Mouse (Mus musculus): ENCODE results near the gene Nck1. TPM values are rescaled to one million over a fixed set of nuclear protein-coding genes. Genes with fewer than 3 reads are reported as not detected.

Gene Nck1
- total RNA-seq, 2 experiments from 2014 or later = 29.3 to 33.0 TPM

DNA sequence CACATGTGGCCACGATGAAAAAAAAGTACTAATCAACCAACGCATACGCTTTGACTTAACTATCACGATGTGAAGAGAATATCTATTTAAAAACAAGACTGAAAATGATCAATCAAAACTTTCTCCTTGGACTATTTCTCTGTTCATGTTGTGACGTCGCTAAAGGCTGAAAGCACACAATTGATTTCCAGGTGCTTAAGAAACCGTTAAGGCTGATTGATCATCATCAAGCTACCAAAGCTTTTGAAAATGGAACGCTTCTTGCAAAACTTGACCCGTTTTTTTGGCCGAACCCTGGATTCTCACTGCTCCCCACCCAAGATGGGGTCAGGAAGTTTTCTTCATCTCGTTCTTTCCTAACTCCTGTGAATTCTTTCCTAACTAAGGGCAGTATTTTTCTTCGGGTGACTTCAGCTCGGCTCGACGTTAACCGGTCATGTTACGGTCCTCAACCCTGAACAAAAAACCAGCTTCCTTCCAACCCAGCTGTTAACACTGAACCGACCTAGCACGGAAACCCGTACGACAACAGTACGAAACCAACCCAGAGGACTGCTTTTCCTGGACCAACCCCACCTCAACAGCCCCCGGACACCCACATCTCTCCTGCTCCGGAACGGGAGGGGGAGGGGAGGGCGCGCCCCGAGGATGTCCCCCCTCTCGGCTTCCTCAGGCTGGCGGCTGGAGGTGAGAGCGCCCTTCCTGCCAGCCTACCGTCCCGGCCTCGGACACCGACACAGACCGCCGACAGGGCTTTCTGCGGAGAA lies 803 bp downstream of the Nck1 start:
- no peak for DNase-seq
- intact Hi-C loops (cut with DNase I; ENCODE audit: low total_unique reads) = loop anchor here (5.0 to 10.0 kb wide), 2 partner anchors 90 to 97 kb away; no protein-coding TSS in a partner anchor

DNA sequence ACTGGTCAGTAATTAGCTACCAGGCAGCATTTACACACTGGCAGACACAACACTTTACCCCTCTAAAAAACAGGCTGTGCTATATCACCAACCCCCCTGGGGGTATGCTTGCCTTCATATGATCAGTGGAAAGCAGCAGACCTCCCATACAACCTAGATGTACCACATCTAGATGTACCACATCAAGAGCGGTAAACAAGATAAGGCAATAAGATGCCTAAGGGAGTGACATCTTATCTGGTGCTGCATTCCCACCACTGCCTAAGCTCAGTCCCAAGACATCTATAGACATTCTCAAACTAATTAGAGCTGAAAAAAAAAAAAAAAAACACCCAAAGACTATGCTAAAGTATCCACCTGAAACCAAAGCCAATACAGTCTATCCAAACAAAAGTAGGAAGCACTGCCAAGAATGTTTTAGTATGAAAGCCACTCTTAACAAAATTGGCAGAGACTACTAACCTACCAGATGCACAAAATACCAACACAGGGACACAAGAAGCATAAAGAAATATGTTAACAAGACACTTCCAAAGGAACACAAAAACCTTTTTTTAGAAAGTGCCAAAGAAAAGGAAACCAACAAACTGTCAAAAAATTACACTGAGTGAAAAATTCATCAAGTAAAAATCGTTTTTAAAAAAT lies 10.2 kb downstream of the Nck1 start:
- intact Hi-C loops (cut with DNase I; ENCODE audit: low total_unique reads) = no loop called here
- DNase-seq = no peak

DNA sequence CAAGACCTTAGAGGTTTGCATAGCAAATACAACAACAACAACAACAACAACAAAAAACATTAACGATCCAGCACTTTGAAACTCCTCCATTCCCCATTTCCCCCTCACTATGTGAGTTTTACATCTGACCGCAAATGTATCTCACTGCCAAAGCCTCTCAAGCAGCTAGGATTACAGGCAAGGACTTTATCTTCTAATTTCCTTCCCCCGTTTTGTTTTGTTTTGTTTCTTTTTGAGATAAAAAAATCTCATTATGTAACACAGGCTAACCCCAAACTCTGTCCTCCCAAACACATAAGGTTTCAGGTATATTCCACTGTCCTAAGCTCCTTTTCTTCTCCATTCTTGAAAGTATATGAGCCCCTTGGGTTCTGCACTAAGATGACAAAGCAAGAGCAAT lies 11.2 kb downstream of the Nck1 start:
- DNase-seq = no peak
- intact Hi-C loops (cut with DNase I; ENCODE audit: low total_unique reads) = no loop called here

DNA sequence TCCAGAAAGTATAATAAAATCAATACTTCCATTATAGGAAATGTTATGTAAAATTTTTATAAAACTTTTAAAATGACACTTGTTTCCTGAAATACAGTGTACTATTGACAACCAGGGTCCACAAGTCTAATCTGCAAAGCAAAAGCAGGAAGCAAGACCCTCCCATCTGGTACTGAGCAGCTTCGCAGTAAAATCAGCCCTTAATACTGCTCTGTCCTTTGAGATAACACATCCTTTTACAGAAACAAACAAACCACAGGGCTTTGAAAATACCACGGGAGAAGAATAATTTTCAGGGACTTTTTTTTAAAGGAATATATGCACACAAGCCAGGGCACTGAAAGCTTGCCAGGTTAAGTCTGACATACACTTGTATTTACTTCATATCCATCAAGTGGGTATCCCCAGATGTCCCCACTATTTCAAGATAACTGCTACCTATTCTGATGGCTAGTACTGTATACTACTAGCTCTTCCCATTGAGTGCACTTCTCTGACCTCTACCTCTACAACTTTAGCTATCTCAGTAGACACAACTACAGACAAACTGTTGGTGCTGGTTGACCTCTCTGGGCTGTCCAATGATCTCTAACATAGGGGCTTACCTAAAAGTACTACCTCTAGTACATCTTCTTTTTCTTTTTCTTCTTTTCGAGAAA lies 13.0 kb downstream of the Nck1 start:
- intact Hi-C loops (cut with DNase I; ENCODE audit: low total_unique reads) = no loop called here
- DNase-seq = no peak

DNA sequence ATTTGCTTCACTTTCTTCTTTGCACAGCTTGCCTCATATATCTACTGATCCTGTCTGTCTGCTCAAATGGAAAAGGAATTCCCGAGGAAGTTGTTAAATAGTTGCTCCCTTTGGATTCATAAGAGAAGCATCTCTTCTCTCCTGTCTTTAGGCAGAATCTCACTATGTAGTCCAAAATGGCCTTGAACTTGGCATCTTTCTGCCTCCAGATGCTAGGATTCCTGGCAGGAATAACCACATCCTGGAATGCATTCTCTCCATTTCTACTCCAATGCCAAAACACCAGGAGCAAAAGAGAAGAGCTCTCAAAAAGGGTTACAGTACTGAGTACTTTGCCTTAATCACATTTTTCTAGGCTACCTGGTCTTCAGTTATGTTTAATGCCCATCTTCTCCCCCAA lies 14.6 kb downstream of the Nck1 start:
- intact Hi-C loops (cut with DNase I; ENCODE audit: low total_unique reads) = no loop called here
- DNase-seq = no peak

DNA sequence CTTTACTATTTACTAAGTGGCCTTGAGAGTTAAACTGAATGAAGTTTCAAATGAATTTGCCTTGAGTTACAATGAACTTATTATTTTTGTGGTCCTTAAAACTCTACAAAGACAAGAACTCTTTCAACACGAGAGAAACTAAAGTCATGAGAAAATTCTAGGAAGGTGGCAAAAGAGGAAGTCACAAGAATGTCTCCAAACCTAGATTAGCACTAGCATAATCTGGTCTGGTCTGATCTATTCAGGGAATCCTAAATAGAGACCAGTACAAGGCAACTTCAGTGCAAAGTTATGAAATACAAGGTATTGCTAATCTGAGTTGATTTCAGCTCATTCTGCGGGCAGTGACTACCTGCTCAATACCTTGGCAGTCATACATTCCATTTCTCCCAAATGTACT lies 20.7 kb downstream of the Nck1 start:
- intact Hi-C loops (cut with DNase I; ENCODE audit: low total_unique reads) = no loop called here
- DNase-seq = no peak

DNA sequence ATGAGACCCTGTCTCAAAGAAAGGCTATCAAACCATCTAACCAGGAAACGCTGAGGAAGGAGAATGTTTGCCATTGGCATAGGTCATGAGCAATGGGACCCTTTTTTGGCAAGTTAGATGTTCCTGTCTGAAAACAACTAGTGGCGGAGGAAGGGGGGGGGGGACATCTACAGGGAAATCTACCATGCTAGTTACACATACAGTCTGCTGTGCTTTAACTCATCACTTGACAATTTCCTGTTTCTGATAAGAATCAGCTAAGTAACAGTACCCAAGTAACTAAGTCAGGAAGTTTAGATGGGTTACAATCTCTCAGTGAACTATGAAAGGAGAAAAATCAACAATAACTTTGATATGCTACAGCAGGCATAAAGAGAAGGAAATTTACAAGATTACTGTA lies 23.9 kb downstream of the Nck1 start:
- intact Hi-C loops (cut with DNase I; ENCODE audit: low total_unique reads) = no loop called here
- DNase-seq = no peak

DNA sequence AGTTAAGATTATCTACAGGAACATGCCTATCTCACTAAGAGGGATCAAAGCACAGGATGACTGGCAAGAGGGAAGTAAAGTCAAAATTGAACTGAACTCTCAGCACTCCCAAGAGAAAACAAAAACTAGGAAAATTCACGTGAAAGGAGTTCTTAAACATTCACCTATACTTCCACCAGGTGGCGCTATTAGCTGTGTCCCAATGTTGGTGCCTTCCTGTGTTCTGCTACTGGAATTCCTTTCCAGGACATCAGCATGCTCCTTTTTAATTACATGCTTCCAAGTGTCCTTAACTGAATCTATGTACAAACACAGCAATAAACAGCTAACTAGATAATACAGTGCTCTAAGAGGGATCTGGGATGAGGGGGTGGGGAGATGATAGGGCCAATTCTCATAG lies 25.3 kb downstream of the Nck1 start:
- intact Hi-C loops (cut with DNase I; ENCODE audit: low total_unique reads) = no loop called here
- peak; percentile 25 for DNase-seq

DNA sequence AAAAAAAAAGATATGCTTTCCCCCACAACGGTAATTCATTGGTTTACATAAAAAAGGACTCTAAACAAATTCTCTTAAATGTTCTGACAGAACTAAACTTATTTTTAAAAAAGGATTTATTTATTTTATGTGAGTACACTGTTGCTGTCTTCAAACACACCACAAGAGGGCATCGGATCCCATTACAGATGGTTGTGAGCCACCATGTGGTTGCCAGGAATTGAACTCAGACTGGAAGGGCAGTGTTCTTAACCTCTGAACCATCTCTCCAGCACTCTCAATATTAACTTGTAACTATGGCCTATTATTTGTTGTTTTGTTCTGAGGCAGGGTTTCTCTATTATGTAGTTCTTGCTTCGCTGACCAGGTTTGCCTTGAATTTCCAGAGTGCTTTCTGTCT lies 25.9 kb downstream of the Nck1 start:
- DNase-seq = no peak
- intact Hi-C loops (cut with DNase I; ENCODE audit: low total_unique reads) = no loop called here

DNA sequence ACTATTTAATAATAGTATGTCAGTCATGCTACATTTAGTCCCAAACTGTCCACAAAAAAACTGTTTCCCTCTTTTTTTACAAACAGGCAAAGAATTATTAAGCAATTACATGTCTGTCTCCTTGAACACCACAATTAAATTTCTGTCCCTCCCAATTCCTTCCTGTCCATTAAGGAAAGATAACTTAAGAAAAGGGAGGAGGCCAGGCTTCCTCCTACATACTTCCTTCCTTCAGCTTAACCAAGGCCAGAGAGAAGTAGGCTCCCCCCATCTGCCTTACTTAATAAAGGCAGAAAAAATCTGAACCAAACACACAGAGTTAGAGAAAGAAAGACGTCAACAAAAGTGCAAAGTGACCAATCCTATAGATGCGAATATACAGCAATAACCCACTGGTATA lies 38.4 kb downstream of the Nck1 start:
- intact Hi-C loops (cut with DNase I; ENCODE audit: low total_unique reads) = no loop called here
- DNase-seq = no peak

DNA sequence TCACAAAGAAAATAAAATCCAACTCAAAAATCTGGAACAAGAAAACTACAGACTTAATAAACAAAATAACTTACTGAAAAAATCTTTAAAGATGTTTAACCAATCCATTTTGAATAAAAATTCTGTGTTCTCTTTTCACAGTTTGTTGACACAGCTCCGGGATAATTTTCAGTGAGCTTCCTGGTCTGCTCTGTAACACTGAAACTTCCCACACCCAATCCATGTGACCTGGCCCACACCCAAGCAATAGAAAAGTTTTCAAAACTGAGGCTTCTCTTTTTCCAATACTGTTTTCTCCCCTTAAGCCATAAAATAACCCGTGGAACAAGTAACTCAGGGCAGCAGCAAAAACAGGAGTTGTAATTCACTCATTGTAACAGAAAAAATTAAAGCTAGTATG lies 39.3 kb downstream of the Nck1 start:
- peak; percentile 64 for DNase-seq
- intact Hi-C loops (cut with DNase I; ENCODE audit: low total_unique reads) = no loop called here

DNA sequence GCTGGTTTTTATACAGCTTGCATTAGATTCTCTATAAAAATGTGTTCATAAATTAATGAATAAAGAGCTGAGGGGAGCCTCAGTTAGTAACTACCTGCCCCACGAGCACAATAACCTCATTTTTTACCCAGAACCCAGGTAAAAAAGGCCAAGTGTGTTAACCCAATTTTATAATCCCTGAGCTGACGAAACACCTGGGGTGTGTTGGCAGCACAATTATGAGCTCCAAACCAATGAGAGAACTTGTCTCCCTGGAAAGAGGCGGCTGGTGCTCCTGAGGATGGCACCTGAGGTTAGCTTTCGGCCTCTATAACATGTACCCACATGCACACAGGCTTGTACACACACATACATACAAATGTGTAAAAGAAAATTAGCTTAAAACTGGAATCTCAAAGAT lies 40.4 kb downstream of the Nck1 start:
- intact Hi-C loops (cut with DNase I; ENCODE audit: low total_unique reads) = no loop called here
- no peak for DNase-seq

DNA sequence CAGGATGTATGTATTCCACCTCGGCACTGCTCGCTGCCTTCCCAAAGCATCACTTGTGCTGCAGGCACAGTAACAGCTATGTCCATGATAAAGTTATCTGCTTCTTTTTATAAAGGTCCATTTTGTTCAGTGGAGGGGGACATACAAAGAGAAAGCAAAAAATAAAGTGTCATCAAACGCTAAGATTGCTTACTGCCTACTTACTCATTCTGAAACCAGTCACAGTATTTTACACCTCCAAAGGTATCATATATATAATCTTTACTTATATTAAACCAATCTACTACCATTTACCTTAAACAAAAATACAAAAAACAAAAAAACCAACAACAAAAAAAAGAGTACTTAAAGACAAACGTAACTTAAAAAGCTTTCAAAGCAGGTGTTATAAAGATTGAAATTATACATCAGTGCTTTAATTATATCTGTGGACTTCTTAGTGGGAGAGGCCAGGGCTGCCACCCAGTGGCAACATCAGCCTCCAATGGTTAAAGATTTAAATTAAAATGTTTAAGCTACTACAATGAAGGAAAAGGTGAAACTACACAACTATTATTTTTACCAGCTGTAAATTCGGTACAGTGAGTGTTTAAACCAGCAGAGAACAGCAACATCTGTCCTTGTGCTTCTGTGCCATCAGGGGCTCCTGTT lies 52.2 kb downstream of the Nck1 start:
- intact Hi-C loops (cut with DNase I; ENCODE audit: low total_unique reads) = no loop called here
- no peak for DNase-seq

DNA sequence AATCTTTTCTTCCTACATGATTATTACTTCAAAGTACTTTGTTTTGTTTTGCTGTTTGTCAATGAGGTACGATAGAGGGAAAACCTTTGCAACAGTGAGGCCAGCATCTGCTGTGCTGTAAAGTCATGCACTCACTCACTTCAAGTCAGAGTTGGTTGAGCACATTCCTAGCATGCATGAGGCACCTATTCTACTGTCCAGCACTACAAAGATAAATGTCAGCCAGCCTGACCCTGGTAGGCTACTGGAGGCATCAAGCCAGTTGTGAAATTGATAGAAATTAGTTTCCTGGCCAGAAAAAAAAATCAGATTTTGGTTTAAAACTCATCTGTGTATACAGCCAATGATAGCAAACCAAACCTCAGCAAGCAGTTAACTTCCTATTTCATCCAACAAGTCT lies 54.5 kb downstream of the Nck1 start:
- intact Hi-C loops (cut with DNase I; ENCODE audit: low total_unique reads) = no loop called here

DNA sequence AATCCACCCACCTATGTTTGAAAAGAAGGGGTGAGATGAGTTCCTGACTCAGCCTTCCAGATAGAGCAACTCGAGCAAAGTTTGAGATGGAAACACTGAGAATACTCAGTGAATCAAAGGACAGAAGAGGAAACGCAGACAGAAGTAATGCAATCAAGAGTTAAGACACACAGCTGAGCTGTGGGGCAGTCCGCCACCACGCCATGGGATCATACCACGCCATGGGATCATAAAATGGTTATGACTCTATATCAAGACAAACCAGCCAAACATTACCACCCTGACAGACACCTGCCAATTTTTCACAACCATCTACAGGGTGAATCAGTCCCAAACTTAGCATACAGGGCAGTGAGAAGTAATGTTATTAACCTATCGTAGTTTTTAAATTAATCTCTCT lies 57.0 kb downstream of the Nck1 start:
- intact Hi-C loops (cut with DNase I; ENCODE audit: low total_unique reads) = no loop called here
- DNase-seq = no peak

More for the DNA sequence above, 54.5 kb downstream of the Nck1 start:
- no peak for DNase-seq

DNA sequence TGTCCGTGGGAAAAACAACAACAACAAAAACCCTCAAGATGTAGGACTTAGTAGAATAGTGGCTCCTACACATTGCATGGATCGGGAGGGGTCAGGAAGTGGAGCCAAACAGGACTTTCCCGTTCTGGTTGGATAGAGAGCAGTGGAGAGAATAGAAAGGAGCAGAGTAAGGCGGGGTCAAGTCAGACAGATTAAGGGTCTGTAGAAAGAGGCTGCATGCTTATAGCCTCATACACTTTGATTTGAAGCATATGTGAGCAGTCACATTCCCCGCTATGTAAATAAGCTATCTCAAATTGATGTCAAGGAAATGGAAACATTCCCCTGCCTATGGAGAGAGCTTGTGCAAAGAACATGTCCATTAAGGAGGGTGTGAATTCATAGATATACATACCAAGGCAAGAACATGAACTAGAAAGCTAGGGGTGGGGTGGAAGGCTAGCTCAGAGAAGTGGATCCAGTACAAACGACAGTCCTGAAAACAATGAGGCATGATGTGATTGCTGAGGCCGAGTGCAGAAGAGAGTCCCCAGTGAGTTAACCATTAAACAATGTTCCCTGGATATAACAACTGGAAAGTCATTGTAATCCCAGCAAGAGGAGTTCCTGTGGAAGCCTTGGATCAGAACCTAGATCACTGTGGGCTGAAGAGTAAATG lies 57.7 kb downstream of the Nck1 start:
- intact Hi-C loops (cut with DNase I; ENCODE audit: low total_unique reads) = no loop called here
- no peak for DNase-seq

DNA sequence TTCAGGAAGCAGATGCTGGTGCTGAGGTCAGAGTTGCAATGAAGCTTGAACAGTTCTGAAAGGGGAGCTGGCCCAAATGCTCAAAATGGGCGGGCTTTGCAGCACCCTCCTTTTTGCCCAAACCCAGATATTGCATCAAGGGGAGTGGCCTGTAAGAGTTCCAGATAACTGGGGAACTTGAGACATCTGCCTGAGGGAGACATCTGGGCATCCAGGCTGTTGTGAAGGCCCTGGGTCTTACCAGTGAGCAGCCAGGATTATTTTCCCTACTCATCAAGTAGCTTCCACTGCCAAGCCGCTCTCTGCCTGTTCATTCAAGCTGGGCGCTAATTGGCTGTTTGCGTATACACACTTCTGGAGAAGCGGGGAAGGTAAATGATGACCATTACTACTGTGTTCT lies 59.5 kb downstream of the Nck1 start, which contains the start of gene Il20rb:
Gene Il20rb (minus strand): TSS at position 358 of the 400 bp plus-strand sequence.
- DNase-seq = no peak
- intact Hi-C loops (cut with DNase I; ENCODE audit: low total_unique reads) = no loop called here

DNA sequence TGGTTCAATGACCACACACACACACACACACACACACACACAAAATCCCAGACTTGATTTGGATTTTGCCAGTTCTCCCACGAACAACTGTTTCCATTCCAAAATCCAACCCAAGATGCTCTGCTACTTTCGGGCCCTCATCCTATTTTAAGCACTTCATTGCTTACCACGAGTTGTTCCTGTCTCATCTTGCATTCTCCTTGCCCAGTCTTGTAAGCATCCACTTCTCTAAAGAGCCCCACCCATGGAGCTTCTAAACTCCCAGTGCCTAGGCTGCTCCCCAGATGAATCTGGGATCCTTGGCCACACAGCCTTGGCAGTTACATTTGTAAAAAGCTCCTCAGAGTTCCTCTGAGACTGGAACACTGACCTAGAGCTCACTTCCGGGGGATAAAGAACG lies 62.6 kb downstream of the Nck1 start:
- intact Hi-C loops (cut with DNase I; ENCODE audit: low total_unique reads) = no loop called here
- no peak for DNase-seq

DNA sequence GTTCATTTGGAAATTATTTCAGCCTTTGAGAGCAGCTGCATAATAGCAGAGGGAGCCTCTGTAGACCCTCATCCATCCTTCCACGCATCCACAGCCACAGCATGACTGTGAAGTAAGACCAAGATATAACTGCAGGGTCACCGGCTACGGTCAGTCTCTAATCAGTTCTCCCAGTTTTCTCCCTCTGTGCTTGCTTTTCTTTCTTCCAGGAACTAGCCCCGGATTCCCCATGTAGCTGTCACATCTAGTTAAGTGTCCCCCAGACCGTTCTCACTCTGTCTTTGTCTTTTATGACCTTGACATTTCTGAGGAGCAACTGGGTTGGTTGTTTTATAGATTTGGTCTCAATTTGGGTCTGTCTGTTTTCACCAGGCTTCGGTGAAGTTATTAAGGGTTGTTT lies 64.3 kb downstream of the Nck1 start:
- intact Hi-C loops (cut with DNase I; ENCODE audit: low total_unique reads) = no loop called here
- DNase-seq = no peak

DNA sequence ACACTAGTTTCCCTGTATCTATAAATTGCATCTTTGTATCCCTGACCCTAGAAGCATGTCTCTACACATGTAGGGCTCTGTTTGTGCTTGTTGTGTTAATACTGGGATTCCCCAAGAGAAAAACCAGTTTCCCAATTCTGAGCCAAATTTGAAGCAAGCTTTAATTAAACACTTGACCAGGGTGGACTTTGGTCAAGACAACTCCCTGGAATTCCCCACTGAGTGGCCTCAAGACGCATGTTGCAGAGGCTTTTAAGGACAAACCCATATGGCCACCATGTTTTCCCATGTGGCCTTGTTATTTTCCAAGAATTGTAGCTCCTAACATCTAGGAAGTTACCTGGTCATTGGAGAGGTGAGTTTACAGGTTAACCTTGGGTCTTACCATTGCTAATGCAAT lies 71.9 kb downstream of the Nck1 start:
- no peak for DNase-seq
- intact Hi-C loops (cut with DNase I; ENCODE audit: low total_unique reads) = no loop called here

Data from gastrocnemius, postnatal 14 days (tissue).